Mouse (Mus musculus) ES-Bruce4 (cell line): ENCODE measurements around the gene Ttpal.

Experiments
- CTCF ChIP-seq: IDR thresholded peaks from one replicate; pipeline ENCODE4 v1.8.1; 2011; ENCODE audit warnings: low read depth, low read length
- EP300 ChIP-seq: IDR thresholded peaks from 2 replicates; pipeline ENCODE4 v1.6.1; 2011; ENCODE audit warnings: low read depth, low read length; ENCODE audit not compliant: insufficient read depth
- POLR2A ChIP-seq: IDR thresholded peaks from one replicate; pipeline ENCODE4 v1.8.1; 2011; ENCODE audit warnings: low read length; ENCODE audit not compliant: insufficient read depth

- TF ChIP-seq CTCF (no peak), EP300 (no peak), POLR2A (no peak)
These were observed 59.3 kb downstream of the Ttpal start for GRCm38 (mm10) chr2:163661371-163661850.
